Mouse (Mus musculus): ENCODE results near the gene Gpr182. TPM values are rescaled to one million over a fixed set of nuclear protein-coding genes. Genes with fewer than 3 reads are reported as not detected.

Gpr182 gene
- polyA plus RNA-seq, 1 experiment = 1.2 TPM

Other genes starting within 250 kb of the Gpr182 start
- gene Ndufa4l2, start 236.8 kb downstream of the Gpr182 start, polyA plus RNA-seq (2012; rRNA removed) = 21.2 and 32.1 TPM in 2 replicates
- 58.7 and 63.9 TPM in 2 replicates for gene Shmt2, start 229.3 kb downstream of the Gpr182 start, polyA plus RNA-seq (2012; rRNA removed)
- 0.04 and 0.07 TPM in 2 replicates for gene Nxph4, start 217.2 kb downstream of the Gpr182 start, polyA plus RNA-seq (2012; rRNA removed)
- 242 and 366 TPM in 2 replicates for gene Lrp1, start 130.6 kb downstream of the Gpr182 start, polyA plus RNA-seq (2012; rRNA removed)
- 78.1 and 88.7 TPM in 2 replicates for gene Stat6, start 108.7 kb downstream of the Gpr182 start, polyA plus RNA-seq (2012; rRNA removed)
- 8.3 and 9.1 TPM in 2 replicates for gene Nemp1, start 84.8 kb downstream of the Gpr182 start, polyA plus RNA-seq (2012; rRNA removed)
- gene Nab2, start 83.2 kb downstream of the Gpr182 start, polyA plus RNA-seq (2012; rRNA removed) = 27.5 and 29.1 TPM in 2 replicates
- 0.22 and 0.39 TPM in 2 replicates for gene Myo1a, start 46.6 kb downstream of the Gpr182 start, polyA plus RNA-seq (2012; rRNA removed)
- gene Tac2, start 27.3 kb downstream of the Gpr182 start, polyA plus RNA-seq (2012; rRNA removed) = not detected in 2 replicates
- 6.1 and 7.6 TPM in 2 replicates for gene Zbtb39, start 12.2 kb downstream of the Gpr182 start, polyA plus RNA-seq (2012; rRNA removed)
- 0.03 and 0.09 TPM in 2 replicates for gene Rdh1, start 8.0 kb upstream of the Gpr182 start, polyA plus RNA-seq (2012; rRNA removed)
- gene Rdh16f1, start 8.1 kb upstream of the Gpr182 start, polyA plus RNA-seq (2012; rRNA removed) = 0.11 TPM in 1 of 2 replicates, not detected in the other
- 0.29 and 0.46 TPM in 2 replicates for gene Rdh9, start 24.7 kb upstream of the Gpr182 start, polyA plus RNA-seq (2012; rRNA removed)
- gene Rdh16, start 49.4 kb upstream of the Gpr182 start, polyA plus RNA-seq (2012; rRNA removed) = not detected in 2 replicates
- gene Rdh19, start 98.2 kb upstream of the Gpr182 start, polyA plus RNA-seq (2012; rRNA removed) = not detected in 2 replicates
- not detected in 2 replicates for gene Rdh16f2, start 114.7 kb upstream of the Gpr182 start, polyA plus RNA-seq (2012; rRNA removed)
- 0.10 TPM in 1 of 2 replicates, not detected in the other for gene Rdh7, start 137.1 kb upstream of the Gpr182 start, polyA plus RNA-seq (2012; rRNA removed)
- 0.07 and 0.24 TPM in 2 replicates for gene Sdr9c7, start 146.8 kb upstream of the Gpr182 start, polyA plus RNA-seq (2012; rRNA removed)

Measured in urinary bladder, adult 2 months (tissue).